Mouse (Mus musculus) cerebellum, postnatal 10 days (tissue): ENCODE results near the gene Pam.

Experiments
- DNase-seq, 2 experiments: peaks; one replicate each; pipeline ENCODE4 v3.0.0; 2021; ENCODE audit warnings: mixed read lengths in 2 of 2

The Pam gene

DNA sequence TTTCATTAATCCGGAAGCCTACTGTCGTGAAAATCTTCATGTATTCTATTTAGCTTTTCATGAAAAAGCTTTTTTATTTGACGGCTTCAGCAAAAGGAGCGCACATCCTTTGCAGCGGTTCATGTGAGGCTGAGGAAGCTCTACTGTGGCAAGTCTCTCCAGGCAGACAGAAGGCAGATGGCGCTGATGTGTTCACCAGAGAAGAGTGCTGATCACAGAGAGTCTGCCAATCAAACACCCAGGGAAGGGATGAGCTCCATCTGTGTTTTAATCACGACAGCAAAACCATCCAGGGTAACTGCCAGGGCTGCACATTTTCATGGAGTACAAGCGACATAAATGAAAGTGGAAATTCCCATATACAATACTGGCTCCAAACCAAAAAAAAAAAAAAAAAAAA is 63.6 kb downstream of the Pam start:
- peak; percentile 73 to 79 for DNase-seq

DNA sequence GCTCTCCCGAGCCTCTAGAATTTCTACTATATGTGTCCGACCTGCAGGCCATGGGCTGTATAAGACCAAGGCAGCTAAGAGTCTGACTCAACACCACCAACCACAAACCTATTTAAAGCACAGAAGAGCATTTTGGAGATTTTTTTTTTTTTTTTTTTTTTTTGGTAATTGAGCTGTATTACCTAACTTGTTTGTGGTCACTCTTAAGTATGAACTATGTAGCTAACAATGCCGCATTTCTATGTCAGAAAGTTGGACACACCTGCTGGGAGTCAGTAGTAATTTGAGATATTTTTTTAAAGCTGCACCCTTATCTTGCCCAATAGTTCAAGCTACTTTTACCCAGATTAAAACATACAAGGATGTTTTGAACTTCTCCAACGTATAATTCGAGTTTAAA is 66.4 kb downstream of the Pam start:
- DNase-seq = no peak

DNA sequence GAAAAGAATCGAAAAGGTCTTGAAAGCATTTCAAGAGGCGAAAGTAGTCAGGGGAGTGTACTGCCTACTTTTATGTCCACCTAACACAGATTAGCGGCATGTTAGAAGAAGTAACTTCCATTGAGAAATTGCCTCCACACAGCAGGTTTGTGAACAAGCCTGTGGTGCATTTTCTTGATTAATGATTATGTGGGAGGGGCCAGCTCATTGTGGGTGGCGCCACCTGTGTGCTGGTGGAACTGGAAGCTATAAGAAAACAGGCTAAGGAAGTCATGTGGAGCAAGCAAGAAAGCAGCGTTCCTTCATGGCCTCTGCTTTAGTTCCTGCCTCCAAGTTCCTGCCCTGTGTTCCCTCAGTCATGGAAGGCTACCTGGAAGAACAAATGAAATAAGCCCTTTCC is 67.0 kb downstream of the Pam start:
- DNase-seq = no peak

DNA sequence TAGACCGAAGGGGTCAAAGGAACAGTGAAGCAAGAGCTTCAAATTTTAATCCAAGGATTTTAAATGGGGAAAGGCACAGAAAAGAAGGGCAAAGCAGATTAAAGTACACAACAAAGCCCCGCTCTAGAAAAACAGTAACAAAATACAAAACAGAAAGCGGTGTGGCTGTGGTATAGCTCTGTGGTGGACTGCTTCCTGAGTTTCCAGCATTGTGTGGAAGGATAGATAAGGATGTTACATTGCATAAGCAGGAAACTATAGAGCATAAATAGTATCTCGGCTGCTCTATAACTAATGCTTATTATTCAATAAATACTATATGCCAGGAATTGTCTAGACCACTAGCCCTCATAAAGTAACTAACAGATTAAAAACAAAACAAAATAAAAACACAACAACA is 67.5 kb downstream of the Pam start:
- DNase-seq = no peak

DNA sequence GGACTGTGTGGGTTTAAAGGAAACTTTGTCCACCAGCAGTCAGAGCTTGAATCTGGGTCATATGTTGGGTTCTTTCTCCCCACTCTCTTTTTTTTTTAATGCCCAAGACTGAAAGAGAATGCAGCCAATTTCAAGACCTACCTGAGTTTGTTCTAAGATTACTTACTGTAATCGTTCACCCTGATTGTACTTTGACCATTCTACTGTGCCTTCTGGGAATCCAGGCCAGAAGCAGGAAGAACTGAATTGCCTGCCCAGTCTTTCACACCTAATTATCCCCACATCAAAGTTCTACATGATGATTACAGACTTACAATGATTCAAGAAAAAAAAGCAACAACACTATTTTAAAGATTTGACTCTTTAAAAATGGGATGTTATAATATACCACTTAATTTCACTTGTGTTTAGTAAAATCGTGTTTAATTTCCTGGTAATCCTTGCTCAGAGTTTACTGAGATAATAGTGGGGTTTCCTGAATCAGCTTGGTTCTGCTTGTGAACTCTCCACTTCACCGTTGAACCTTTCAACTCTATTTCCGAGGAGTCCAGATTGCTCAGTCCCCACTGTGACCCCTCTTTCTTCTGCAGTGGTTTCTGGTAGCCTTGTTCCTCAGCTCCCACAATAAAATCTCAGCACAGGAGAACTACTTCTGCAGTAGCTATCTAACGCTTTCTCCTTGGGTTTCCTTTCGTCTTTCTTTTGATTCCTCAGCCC is 69.4 kb downstream of the Pam start:
- DNase-seq = no peak

DNA sequence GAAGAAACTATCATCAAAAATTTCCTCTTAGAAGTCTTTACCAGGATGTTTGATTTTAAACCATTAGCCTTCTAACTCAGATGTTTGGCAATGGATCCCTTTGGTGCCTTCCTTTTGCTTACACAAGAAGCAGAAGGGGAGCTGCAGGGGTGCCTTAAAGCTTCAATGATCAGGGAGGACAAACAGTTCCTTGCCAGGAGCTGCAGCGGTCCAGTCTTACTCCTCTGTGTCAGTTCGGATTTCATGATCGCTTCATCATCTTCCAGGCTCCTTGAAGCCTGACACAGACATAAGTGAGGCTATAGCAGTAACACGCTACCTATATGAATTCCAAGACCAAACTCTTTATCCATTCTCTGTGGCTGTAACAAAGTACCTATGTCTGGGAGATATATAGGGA is 71.6 kb downstream of the Pam start:
- DNase-seq = peak; percentile 62 to 77

DNA sequence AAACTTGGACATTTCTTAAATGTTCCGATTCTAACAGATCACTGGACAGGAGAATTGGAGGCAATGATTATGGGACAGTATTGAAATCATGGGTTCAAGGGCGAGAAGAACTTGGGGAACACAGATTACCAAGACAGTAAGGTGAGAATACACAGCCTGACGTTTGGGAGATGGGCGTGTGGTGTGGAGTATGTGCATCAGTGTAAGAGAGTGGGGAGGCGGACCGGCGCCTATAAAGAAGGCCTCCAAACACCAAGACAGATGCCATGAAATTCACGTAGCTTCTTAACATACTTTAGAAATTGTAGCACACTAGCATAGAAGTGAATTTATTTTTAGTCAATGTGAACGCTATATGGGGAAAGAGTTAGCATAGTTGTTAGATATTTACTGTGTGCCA is 76.5 kb downstream of the Pam start:
- DNase-seq = no peak

DNA sequence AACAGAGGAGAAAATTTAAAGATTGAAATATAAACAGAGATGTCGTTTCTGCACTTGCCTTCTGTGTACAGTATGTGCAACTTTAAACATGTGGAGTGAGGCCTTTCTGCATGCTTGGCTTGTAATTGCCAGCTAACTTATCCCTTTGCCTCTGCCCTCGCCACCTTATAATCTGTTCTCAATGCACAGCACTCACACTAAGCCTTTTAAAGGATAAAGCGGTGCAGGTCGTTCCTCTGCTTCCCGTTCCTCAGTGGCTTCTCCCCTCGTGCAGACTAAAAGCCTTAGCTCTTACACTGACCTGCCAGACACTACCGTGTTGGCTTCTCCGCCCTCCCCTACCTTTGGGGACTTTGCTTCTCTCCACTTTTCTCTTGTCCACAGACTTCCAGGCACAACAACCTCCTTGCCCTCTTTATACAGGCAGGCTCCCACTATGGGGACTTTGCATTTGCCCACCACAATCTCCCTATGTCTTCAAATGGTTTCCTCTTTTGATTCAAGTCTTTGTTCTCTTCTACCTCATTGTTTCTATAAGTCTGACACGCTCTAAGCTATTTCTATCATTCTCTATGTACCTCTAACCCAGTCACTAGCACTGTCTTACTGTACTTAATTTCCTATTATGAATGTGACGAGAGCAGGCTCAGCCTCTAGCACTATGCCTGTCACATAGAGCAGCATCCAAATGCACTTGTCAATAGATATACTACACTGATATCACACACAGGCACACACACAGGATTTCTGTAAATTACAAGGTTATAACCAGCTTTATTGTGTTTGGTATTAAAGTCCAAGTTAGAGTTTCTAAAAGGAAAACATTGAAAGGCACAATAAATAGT is 79.2 kb downstream of the Pam start:
- no peak for DNase-seq

DNA sequence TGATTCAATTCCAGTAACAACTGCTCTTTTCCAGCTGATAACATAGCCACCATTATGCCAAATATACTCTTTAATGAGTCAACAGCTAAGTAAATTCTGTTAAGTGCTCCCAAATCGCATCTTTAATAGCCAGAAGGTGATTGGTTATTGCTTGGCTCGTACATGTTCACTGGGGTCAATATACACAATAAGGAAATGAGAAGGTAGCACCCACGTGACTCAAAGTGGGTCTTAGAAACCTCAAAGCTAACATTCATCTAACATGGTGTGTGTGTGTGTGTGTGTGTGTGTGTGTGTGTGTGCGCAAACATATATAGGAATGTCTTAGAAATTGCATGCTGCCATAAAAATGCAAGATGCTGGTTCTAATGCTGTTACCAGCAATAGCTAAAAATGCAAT is 79.9 kb downstream of the Pam start:
- DNase-seq = no peak

DNA sequence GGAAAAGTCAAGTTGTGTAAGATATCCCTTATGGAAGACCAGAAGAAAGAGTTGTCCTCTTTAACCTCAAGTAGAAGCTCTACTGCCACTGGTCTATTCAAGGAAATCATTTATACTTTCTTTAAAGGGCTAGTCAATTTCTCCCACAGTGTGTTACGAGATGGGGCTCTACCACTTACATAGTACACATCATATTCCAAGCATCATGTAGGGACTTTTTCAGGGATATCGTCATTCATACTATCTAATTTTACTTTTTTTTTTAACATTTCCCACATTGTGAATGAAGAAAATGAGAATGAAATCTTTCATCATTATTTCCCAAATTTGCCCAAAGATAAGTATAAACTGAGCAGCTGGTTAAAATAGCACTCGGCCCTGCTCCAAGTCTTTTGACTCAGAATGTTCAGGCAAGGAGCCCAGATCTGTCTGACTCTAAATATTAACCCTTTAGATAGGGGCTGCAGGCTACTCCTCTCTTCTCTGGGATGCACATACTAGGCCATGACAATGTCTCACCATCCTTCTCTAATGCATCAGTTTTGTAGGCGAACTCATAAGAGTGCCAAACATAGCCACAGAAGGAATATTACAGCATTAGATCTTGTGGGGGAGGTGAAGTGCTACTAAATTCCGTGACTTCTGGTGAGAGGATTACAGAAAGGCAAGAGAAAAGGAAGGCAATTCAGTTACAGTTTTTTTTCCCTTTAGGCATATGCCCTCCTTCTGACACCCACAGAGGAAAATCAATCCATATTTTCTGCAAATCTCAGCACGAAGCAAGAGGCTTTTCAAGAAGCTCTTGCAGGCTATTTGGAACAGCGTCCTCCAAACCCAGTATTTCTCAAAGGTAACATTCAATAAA is 92.7 kb downstream of the Pam start:
- peak; percentile 85 to 86 for DNase-seq

DNA sequence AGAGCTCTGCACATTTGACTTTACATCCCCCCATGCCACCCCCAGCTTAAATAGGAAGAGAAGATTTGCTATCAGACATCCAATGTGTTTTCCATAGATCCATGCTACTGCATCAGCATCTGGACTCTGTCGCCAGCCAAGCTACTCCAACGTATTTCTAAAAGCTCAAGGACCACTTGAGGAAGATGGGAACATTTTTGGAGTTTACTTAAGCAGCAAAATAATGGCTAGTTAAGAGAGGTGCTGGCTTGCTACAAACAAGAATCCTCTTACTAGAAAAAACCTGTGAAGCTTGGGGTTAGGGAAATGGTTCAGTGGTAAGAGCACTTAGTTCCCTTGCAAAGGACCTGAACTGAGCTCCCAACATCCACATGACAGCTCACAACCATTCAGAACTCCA is 96.0 kb downstream of the Pam start:
- DNase-seq = no peak

DNA sequence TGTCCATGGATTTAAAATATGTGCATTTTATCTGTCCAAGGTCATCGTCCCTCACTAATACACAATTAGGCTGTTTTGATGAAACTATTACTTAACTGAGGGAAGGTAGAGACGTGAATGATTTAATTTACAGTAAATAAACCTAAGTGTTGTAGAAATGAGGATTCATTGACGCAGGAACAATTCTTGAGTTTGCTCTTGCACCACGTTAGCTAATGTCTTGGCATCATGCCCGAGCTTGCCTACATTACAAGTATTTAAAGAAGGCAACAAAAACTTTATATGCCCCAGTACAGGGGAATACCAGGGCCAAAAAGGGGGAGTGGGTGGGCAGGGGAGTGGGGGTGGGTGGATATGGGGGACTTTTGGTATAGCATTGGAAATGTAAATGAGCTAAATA is 96.5 kb downstream of the Pam start:
- peak; percentile 20 to 21 for DNase-seq

DNA sequence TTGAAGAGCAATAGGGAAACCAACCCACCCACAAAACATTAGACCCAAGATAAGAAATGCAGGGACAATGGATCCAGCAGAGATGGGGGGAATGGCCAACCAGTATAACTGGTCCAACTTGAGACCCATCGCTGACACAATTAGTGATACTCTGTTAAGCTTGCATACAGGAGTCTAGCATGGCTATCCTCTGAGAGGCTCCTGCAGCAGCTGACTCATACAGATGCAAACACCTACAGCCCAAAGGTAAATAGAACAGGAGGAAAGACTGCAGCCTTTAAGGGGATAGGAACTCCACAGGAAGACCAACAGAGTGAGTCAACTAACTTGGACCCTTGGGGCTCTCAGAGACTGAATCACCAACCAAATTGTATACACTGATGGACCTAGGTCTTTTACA is 98.4 kb downstream of the Pam start:
- no peak for DNase-seq

DNA sequence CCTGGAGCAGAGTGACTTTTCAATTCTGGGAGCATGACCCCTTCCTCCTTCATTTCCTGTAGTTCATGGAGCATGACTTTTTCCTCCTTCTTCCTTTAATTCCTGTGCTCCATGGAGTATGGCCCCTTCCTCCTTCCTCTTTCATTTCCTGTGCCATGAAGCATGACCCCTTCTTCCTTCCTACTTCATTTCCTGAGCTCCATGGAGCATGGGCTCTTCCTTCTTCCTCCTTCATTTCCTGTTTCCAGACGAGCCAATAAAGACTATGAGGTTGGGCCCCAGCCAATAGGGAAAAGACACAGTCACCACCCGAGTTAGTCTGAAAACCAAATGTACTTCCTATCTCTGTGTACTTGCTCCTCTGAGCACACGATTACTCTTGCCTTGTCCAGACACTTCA is 103.5 kb downstream of the Pam start:
- DNase-seq = no peak

DNA sequence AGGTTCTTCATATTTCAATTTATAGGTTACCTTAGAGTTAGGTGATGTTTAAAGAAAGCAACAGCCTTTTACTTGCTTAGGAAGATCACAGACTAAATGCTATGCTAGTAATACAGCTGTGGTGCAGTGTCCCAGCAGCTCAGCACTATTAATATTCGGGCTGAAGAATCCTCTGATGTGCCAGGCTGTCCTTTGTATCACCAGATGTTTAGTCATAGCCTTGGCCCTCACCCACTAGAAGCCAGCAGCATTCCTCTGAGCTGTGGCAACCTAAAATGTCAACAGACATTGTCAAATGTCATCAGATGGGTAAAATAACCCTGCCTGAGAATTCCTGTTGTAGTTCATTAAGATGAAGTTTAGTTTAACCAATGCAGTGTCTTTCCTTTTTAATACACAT is 112.3 kb downstream of the Pam start:
- no peak for DNase-seq

DNA sequence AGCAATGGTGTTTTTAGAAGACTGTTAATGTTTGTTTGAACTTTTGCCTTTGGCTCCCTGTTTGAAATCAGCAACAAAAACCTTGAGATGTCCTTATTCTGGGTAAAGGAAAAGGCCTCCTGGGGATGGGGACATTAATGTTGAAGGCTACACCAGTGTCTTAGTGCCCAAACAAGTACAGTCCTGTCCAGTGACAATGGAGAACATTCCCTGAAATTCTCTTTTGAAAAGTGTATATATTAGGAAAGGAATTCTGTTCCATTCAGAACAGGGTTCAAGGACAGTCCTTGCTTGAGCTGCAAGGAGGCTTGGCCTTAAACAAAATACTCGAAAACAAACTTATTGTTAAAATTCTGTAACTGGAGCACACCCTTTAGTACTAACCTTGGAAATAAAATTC is 116.0 kb downstream of the Pam start:
- no peak for DNase-seq

DNA sequence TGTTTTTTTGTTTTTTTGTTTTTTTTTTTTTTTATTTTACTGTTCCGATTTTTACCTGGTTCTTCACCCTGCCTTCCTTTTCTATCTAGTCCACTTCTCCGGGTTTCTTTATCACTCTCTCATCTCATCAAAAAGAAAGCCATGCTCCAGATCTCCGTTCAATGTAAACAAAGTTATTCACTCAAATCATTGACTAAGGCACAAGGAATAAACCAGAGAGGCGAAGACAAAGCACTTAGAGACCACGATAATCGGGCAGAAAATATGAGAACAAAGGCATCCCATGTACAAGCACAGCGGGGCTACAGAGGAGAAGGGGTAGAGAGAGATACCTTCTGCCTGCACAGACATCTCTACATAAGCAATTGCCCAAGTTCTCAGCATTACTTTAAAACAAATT is 117.9 kb downstream of the Pam start:
- peak in 1 of 2 experiments; percentile 11 for DNase-seq

DNA sequence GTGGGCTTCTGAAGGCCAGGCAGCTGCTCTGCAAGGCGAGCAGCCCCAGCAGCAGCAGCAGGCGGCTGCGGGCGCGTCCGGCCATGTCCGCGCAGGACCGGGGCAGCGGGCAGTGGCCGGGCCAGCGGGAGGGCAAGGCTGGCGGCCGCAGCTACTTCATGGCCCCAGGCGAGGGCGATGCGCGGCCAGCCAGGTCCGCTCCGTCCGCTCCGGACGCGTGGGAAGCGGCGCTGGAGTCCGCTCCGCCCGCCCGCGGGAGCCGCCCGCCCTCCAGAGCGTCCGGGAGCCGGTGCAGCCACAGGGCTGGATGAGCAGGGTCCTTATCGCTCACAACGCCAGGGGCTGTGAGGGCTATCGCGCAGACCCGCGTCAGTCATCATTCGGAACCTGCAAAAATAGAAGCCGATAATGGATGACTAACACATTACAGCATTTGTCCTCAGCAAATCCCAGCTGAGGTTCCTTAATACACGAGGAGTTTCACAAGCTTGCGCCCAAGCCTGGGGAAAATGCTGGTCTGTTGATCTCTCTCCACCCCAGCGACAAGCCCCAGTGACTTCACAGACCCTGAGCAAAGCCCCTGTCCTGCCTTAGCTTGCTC is 118.5 kb downstream of the Pam start:
- DNase-seq = peak; percentile 82 to 86

DNA sequence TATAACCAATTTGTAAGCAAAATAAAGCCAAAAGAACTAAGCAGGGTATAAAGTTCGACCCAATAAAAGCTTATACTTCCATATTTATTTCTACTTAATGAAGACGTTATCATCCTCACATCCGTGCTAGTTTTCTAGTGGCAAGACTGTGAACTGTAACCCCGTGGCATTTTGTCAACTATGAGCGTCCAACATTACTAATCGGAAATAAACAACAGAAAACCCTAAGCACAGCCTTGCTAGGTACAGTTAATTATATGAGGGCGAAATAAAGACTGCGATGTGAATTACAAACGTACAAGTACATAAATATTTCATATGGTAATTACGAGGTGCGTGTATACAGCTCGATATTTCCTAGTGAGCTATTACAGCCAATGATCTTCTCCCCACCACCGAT is 119.4 kb downstream of the Pam start:
- DNase-seq = peak; percentile 36 to 63

DNA sequence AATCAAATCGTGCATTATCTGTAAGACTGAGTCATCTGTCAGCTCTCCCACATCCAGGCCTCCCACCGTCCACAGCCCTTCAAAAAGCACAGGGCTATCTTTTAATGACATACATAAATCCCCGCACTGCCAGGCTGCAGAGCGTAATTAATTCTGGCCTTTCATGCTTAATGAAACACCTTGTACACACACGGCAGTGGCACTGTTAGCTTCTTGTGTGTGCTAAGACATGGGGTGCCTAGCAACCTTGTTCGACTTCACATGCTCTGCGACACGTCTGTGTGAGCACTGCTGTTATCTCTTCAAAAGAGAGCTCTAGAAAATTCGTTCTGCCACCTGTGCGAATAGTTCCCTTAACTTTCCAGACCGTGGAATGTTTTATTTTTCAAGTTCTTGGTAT is 120.5 kb downstream of the Pam start:
- peak; percentile 9 to 26 for DNase-seq

DNA sequence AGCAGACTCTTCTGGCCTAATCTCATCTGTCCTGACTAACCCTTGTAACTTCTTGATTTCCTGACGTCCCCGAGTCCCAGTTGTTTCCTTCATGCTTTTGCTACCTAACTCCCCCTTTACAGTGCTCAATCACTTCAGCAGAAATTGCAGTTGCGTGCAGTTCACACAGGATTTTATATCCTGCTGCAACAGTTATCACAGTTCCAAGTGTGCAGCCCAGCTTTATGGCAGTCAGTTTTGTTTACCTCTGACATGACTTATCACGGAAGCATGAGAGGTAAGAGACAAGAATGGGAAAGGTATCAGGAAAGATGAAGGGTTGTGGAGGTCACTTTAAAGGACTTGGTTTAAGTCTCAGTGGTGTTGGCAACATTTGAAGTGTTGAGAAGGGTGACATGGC is 125.7 kb downstream of the Pam start:
- DNase-seq = no peak

DNA sequence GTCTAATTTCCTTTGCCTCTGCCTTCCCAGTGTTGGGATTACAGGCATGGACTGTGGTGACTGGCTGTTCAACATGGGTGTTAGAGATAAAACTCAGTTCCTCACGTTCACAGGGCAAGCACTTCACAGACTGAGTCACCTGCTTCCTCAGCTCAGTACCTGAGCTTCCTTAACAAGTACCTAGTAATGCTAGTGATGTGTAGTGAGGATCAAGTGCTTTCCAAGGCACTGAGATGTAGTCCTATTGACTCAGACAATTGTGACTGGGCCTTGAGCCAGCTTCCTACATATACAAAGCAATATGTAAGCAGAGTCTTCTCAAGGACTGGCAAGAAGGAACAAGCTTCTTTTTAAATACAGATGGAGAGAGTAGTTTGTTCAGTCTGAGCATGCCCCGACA is 131.7 kb downstream of the Pam start:
- DNase-seq = no peak

DNA sequence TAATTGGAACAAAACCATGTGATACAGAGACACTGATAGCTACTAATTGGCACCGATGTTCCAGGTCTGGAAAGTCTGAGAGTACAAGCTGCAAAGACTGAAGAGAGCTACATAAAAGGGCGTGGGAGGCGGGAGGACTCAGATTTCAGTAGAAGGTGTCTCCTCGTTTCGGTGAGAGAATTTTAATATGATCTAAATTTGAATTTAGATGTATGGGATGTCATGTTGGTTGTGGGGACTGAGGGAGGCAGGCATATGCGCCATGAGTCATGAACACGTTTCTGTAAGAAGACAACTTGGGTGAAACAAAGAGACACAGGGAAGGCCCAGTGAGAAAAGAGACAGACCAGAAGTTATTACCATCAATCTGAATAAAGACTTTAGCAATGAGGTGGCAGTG is 133.3 kb downstream of the Pam start:
- DNase-seq = no peak
